Mouse (Mus musculus) kidney, embryonic 14.5 days (tissue): ENCODE measurements around the gene Gipr. TPM values are rescaled to one million over a fixed set of nuclear protein-coding genes. Genes with fewer than 3 reads are reported as not detected.

ENCODE experiments used
- ATAC-seq: fragments of 200-750 bp; cut with Nextera tagmentation; 2 replicates; pipeline ENCODE4 v1.8.0; 2017; ENCODE audit warnings: moderate number of reproducible peaks, mild to moderate bottlenecking, moderate TSS enrichment, moderate library complexity; ENCODE audit not compliant: low FRiP score, low TSS enrichment
- H3K27ac ChIP-seq: fragments of 300-500 bp; sonication (generic); 2 replicates; pipeline ENCODE4 v1.5.1; 2014; ENCODE audit warnings: low read depth, mild to moderate bottlenecking, low read length, moderate library complexity, mixed read lengths
- H3K27me3 ChIP-seq: fragments of 300-500 bp; sonication (generic); 2 replicates; pipeline ENCODE4 v1.6.1; 2014; ENCODE audit warnings: mild to moderate bottlenecking, low read length; ENCODE audit not compliant: control insufficient read depth, insufficient read depth
- H3K36me3 ChIP-seq: fragments of 300-500 bp; sonication (generic); 2 replicates; pipeline ENCODE4 v1.6.1; 2014; ENCODE audit warnings: low read length, mixed read lengths; ENCODE audit not compliant: control insufficient read depth, insufficient read depth
- H3K4me1 ChIP-seq: fragments of 300-500 bp; sonication (generic); 2 replicates; pipeline ENCODE4 v1.6.1; 2014; ENCODE audit warnings: low read length, mixed read lengths; ENCODE audit not compliant: control insufficient read depth, insufficient read depth
- H3K4me2 ChIP-seq: fragments of 300-500 bp; sonication (generic); replicated peaks from 2 replicates; pipeline ENCODE4 v1.6.1; 2014; ENCODE audit warnings: low read depth, mild to moderate bottlenecking, low read length
- H3K4me3 ChIP-seq: fragments of 300-500 bp; sonication (generic); 2 replicates; pipeline ENCODE4 v1.5.1; 2014; ENCODE audit warnings: mild to moderate bottlenecking, low read length
- H3K9ac ChIP-seq: fragments of 300-500 bp; sonication (generic); 2 replicates; pipeline ENCODE4 v1.6.1; 2014; ENCODE audit warnings: low read depth, mild to moderate bottlenecking, low read length, moderate library complexity
- H3K9me3 ChIP-seq: fragments of 300-500 bp; sonication (generic); 2 replicates; pipeline ENCODE4 v1.6.1; 2016; ENCODE audit warnings: low read length; ENCODE audit not compliant: control insufficient read depth
- WGBS: fragments of 180-500 bp; shearing (Covaris S2); extraction: QIAGEN DNeasy Blood & Tissue Kit; methylation state at CpG from one replicate; pipeline ENCODE4 v1.1.7; 2014; 5-methylcytosine and 5-hydroxymethylcytosine counted together
- polyA plus RNA-seq: library from polyadenylated mRNA; unstranded; fragments of >200 nt; fragmentation: Nextera tagmentation; extraction: Ambion mirVana; gene quantifications from 2 replicates; pipeline ENCODE4 v1.2.1, GENCODE M21; 2014

The Gipr gene
- polyA plus RNA-seq, 1 experiment from 2014 or later = 0.45 TPM

DNA sequence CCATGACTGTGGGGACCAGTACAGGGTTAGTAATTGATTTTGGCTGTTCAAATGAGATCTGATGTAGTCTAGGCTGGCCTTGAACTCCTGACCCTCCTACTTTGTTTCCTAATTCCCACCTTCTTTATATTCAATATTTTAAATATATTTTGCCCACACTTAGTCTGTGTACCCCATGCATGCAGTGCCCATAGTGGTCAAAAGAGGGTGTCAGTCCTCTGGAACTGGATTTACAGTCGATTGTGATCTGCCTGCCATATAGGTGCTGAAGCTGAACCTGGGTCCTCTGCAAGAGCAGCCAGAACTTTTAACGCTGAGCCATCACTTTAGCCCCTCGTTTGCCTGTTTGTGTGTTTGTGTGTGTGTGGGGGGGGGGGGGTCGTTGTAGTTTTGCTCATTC, 35.3 kb downstream of the Gipr start:
- 24% methylated on average over 4 of the region's 4 CpGs for WGBS

GRCm38 (mm10) chr7:19129396-19129795, 36.5 kb downstream of the Gipr start:
- Histone ChIP-seq H3K4me2 (no peak overlapping the region), H3K4me1 (peaks cover 7% of the 10 kb centered on the region; the same call in 1 of the 2 replicates), H3K4me3 (no peak overlapping the region), H3K9ac (no peak overlapping the region), H3K27ac (no peak overlapping the region), H3K9me3 (no peaks in the 10 kb centered on the region), H3K27me3 (no peaks in the 10 kb centered on the region), H3K36me3 (peaks cover 4% of the 10 kb centered on the region; the same call in 1 of the 2 replicates)
- WGBS = 98% methylated on average over 5 of the region's 5 CpGs
- no peak for ATAC-seq

More for the DNA sequence above, 35.3 kb downstream of the Gipr start:
- Histone ChIP-seq H3K9me3 (no peaks in the 10 kb centered on the region), H3K4me3 (peak overlapping the region; percentile 44), H3K36me3 (peaks cover 13% of the 10 kb centered on the region), H3K4me1 (peaks cover 7% of the 10 kb centered on the region; the same call in 1 of the 2 replicates), H3K27me3 (no peaks in the 10 kb centered on the region), H3K4me2 (peak overlapping the region; percentile 57), H3K9ac (peak overlapping the region; percentile 42; the same call in 1 of the 2 replicates), H3K27ac (peak overlapping the region; percentile 78)
- ATAC-seq = no peak

DNA sequence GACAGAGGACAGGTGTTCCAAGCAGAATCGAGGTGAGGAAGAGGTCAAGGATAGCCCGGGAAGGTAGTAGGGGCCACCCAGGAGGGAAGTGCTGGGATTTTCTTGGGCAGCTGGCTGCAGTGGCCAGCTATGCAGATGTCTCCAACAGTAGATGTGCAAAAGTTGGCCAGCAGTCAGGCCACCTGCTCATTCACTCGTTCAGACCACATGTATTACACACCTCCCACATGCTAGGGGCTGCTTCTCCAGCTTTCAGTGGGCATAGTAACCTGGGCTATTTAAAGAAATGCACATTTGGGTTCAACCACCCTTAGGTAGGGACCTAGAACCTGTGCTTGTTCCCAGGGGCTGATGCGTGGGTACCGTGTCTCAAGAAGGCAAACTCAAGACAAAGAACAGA, 38.2 kb downstream of the Gipr start:
- no peaks in the 10 kb centered on the region for H3K27me3 ChIP-seq
- peaks cover 4% of the 10 kb centered on the region; the same call in 1 of the 2 replicates for H3K36me3 ChIP-seq
- H3K9me3 ChIP-seq = no peaks in the 10 kb centered on the region
- no peak overlapping the region for H3K9ac ChIP-seq
- peaks cover 7% of the 10 kb centered on the region; the same call in 1 of the 2 replicates for H3K4me1 ChIP-seq
- no peak overlapping the region for H3K27ac ChIP-seq
- no peak overlapping the region for H3K4me2 ChIP-seq
- 84% methylated on average over 5 of the region's 5 CpGs for WGBS
- ATAC-seq = no peak
- H3K4me3 ChIP-seq = no peak overlapping the region

- Histone ChIP-seq H3K4me3 (no peak overlapping the region), H3K9ac (peak overlapping the region; percentile 19; the same call in 1 of the 2 replicates), H3K36me3 (0 out of 2 replicates have a peak, but pooled peaks cover 4% of the 10 kb centered on the region), H3K4me2 (no peak overlapping the region), H3K27me3 (no peaks in the 10 kb centered on the region), H3K9me3 (no peaks in the 10 kb centered on the region), H3K4me1 (peaks cover 10% of the 10 kb centered on the region), H3K27ac (no peak overlapping the region)
- no peak for ATAC-seq
- 74% methylated on average over 6 of the region's 6 CpGs for WGBS
Observed at GRCm38 (mm10) chr7:19124713-19125112, 41.2 kb downstream of the Gipr start.

GRCm38 (mm10) chr7:19121686-19122085, 44.2 kb downstream of the Gipr start:
- 92% methylated on average over 4 of the region's 4 CpGs for WGBS
- ATAC-seq = no peak
- Histone ChIP-seq H3K27me3 (no peaks in the 10 kb centered on the region), H3K4me1 (peaks cover 16% of the 10 kb centered on the region), H3K4me3 (no peak overlapping the region), H3K9ac (no peak overlapping the region), H3K4me2 (no peak overlapping the region), H3K27ac (no peak overlapping the region), H3K36me3 (no peaks in the 10 kb centered on the region), H3K9me3 (peaks cover 7% of the 10 kb centered on the region)

- peak within 1 kb of the TSS; percentile 68 for H3K9ac ChIP-seq
- no peak within 1 kb of the TSS for H3K27ac ChIP-seq
Observed at GRCm38 (mm10) chr7:19119631-19120429, 46.1 kb downstream of the Gipr start, which contains the start of gene Fbxo46. TSS of gene Fbxo46 (plus strand) at chr7:19119859.

DNA sequence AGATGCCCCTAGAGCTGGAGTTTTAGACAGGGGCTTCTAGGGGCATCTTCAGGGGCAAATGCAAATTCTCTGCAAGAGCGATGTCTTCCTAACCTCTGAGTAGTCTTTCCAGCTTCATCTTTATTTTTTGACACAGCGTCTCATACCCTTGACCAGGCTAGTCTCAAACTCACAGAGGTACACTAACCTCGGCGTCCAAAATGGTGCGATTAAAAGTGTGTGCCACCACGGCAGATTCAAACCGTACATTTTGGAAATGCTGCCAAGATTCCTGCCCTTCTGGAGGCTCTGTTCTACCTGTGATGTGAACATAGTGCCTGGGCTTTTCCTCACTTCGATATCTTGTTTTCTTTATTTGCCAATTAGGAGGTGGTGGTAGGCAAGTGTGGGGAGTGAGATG, 46.8 kb downstream of the Gipr start:
- 93% methylated on average over 8 of the region's 8 CpGs for WGBS
- H3K27me3 ChIP-seq = no peaks in the 10 kb centered on the region
- H3K4me3 ChIP-seq = no peak overlapping the region; the same call in 1 of the 2 replicates
- H3K9ac ChIP-seq = no peak overlapping the region
- no peak overlapping the region for H3K4me2 ChIP-seq
- no peak overlapping the region for H3K27ac ChIP-seq
- H3K4me1 ChIP-seq = peaks cover 16% of the 10 kb centered on the region
- H3K9me3 ChIP-seq = peaks cover 7% of the 10 kb centered on the region
- ATAC-seq = peak; percentile 28
- no peaks in the 10 kb centered on the region for H3K36me3 ChIP-seq

More at GRCm38 (mm10) chr7:19119631-19120429, 46.1 kb downstream of the Gipr start, which contains the start of gene Fbxo46:
- ATAC-seq = peak; percentile 95
- Histone ChIP-seq H3K4me2 (peak within 1 kb of the TSS; percentile 91), H3K4me1 (peaks cover 16% of the 10 kb centered on the region), H3K36me3 (no peaks in the 10 kb centered on the region), H3K27me3 (no peaks in the 10 kb centered on the region), H3K4me3 (peak within 1 kb of the TSS; percentile 63), H3K9me3 (peaks cover 7% of the 10 kb centered on the region)
- WGBS = 2% methylated on average over 34 of the region's 34 CpGs

DNA sequence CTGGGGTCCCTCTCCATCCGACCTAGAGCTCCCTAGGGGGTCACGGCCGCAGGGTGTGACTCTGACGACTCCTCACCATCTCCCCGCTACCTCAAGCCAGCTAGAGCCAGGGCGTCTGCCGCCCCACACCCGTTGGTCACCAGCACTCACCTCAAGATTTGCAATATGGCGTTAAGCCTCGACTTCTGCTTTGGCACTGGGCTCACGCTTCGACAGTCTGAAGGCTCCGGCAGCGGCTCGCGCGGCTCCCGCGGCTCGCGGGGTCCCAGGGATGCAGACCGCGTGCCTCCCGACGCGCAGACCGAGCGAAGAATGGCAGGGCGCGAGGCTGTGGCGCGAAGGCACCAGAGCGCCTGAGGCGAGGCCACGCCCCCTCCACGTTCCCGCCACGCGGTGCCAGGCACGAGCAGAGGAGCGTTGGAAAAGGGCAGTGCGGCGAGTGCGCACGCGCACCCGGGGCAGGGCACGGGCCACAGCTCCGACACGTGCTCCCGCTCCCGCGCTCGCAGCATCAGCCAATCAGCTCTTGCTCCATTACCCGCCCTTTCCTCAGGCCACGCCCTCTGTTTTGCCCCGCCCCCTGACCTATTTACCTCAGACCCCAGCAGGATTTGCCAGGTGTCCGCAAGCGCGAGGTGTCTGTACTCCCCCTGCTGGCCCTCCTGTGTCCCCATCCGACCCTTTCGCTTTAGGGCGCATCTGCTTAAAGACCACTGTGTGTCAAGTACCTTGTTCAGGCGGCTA, 47.7 kb downstream of the Gipr start, which contains the start of gene Gm4969:
Gene Gm4969 (minus strand): TSS at position 341 of the 744 bp plus-strand sequence.
- Histone ChIP-seq H3K4me1 (peaks cover 16% of the 10 kb centered on the region), H3K9ac (no peak within 1 kb of the TSS), H3K27me3 (no peaks in the 10 kb centered on the region), H3K9me3 (peaks cover 7% of the 10 kb centered on the region), H3K27ac (no peak within 1 kb of the TSS), H3K36me3 (no peaks in the 10 kb centered on the region), H3K4me3 (peak within 1 kb of the TSS; percentile 24), H3K4me2 (peak within 1 kb of the TSS; percentile 41)
- whole genome bisulfite sequencing = 28% methylated on average over 59 of the region's 64 CpGs
- peak; percentile 36 for ATAC-seq
